Mouse (Mus musculus) lung, embryonic 14.5 days (tissue): ENCODE measurements around the gene Cycs. TPM values are rescaled to one million over a fixed set of nuclear protein-coding genes. Genes with fewer than 3 reads are reported as not detected.

ENCODE experiments used
- ATAC-seq: fragments of 200-750 bp; cut with Nextera tagmentation; 2 replicates; pipeline ENCODE4 v1.8.0; 2017; ENCODE audit warnings: mild to moderate bottlenecking, moderate TSS enrichment, moderate library complexity; ENCODE audit not compliant: insufficient read depth
- DNase-seq: peaks from one replicate; pipeline ENCODE4 v3.0.0-alpha.2; 2015
- H3K27ac ChIP-seq: fragments of 300-500 bp; sonication (generic); 2 replicates; pipeline ENCODE4 v1.5.1; 2014; ENCODE audit warnings: low read depth, mild to moderate bottlenecking, moderate library complexity
- H3K27me3 ChIP-seq: fragments of 300-500 bp; sonication (generic); 2 replicates; pipeline ENCODE4 v1.6.1; 2014; ENCODE audit warnings: low read length, control low read depth; ENCODE audit not compliant: insufficient read depth
- H3K36me3 ChIP-seq: fragments of 300-500 bp; sonication (generic); 2 replicates; pipeline ENCODE4 v1.6.1; 2014; ENCODE audit warnings: control low read depth; ENCODE audit not compliant: insufficient read depth
- H3K4me1 ChIP-seq: fragments of 300-500 bp; sonication (generic); 2 replicates; pipeline ENCODE4 v1.6.1; 2014; ENCODE audit warnings: antibody characterized with exemption, control low read depth; ENCODE audit not compliant: insufficient read depth
- H3K4me2 ChIP-seq: fragments of 300-500 bp; sonication (generic); 2 replicates; pipeline ENCODE4 v1.6.1; 2014; ENCODE audit warnings: mild to moderate bottlenecking
- H3K4me3 ChIP-seq: fragments of 300-500 bp; sonication (generic); 2 replicates; pipeline ENCODE4 v1.5.1; 2014; ENCODE audit warnings: low read depth, low read length
- H3K9ac ChIP-seq: fragments of 300-500 bp; sonication (generic); 2 replicates; pipeline ENCODE4 v1.6.1; 2014
- H3K9me3 ChIP-seq: fragments of 300-500 bp; sonication (generic); 2 replicates; pipeline ENCODE4 v1.6.1; 2016; ENCODE audit warnings: low read depth, low read length, control low read depth
- CTCF ChIP-seq: IDR thresholded peaks from 2 replicates; pipeline ENCODE4 v1.5.1; 2016; ENCODE audit warnings: antibody characterized with exemption, low read depth
- WGBS: fragments of 180-500 bp; shearing (Covaris S2); extraction: QIAGEN DNeasy Blood & Tissue Kit; methylation state at CpG from one replicate; pipeline ENCODE4 v1.1.7; 2014; 5-methylcytosine and 5-hydroxymethylcytosine counted together
- microRNA-seq: library from miRNA; unstranded; fragments of <30 nt; microRNA quantifications from one replicate; pipeline ENCODE4, GENCODE M21; 2016; ENCODE audit warnings: borderline number of aligned reads
- polyA plus RNA-seq: library from polyadenylated mRNA; unstranded; fragments of >200 nt; fragmentation: Nextera tagmentation; extraction: Ambion mirVana; gene quantifications from 2 replicates; pipeline ENCODE4 v1.2.1, GENCODE M21; 2014

Cycs gene
- polyA plus RNA-seq, 1 experiment from 2014 or later = 58.0 TPM

DNA sequence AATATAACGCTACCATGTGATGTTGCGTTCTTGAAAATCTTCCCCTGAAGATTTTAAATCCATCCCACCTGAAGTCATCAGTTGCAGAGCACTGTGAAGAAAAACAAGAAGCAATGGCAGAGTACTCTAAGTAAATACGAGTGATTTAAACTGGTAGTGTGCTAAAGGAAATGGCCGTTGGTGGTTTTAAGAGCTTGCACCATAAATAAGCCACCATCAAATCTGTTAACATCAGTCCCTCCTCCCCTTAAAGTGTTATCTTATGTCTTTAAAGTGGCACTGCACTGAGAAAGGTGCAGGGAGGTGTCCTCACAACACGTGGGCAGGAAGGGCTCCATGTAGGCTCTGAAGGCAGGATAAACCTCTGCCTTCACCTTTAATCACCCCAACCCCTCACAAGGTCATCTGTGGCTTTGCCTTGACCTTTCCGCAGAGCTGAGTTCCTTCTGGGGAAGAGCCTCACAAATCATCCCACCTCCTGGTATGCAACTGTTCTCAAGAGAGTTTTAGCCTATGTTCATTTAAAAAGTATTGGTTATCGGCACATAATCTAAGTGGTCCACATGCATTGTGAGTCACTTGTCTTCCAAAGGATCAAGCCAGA is 44.7 kb downstream of the Cycs start:
- DNase-seq = no peak
- no peak for ATAC-seq
- Histone ChIP-seq H3K4me1 (no peaks in the 10 kb centered on the region), H3K4me2 (no peak overlapping the region), H3K27ac (no peak overlapping the region), H3K36me3 (no peaks in the 10 kb centered on the region), H3K27me3 (no peaks in the 10 kb centered on the region), H3K9ac (no peak overlapping the region), H3K9me3 (no peaks in the 10 kb centered on the region), H3K4me3 (no peak overlapping the region)
- no peak for TF ChIP-seq CTCF
- WGBS = 75% methylated on average over 7 of the region's 7 CpGs

DNA sequence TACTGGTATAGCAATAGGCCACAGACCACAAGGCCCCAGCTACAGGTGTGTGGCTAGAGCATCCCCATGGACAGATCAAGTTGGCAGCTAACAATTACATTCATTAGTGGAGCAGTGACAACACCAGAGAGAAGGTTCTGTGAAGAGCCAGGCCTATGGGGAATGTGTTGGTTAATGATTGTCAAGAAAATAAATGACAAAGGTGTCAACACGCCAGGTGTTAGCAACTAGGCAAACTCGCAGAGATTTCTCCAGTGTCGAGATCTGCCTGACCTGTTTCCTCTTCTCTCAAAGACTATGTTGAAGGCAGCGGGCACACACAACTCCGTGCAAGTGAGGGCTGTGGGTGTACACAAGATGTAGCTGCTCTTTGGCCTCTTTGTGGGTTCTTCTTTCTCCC is 46.2 kb downstream of the Cycs start:
- Histone ChIP-seq H3K4me3 (no peak overlapping the region), H3K9me3 (no peaks in the 10 kb centered on the region), H3K4me2 (no peak overlapping the region), H3K27me3 (no peaks in the 10 kb centered on the region), H3K27ac (no peak overlapping the region), H3K36me3 (no peaks in the 10 kb centered on the region), H3K4me1 (no peaks in the 10 kb centered on the region), H3K9ac (no peak overlapping the region)
- no peak for TF ChIP-seq CTCF
- no peak for ATAC-seq
- 70% methylated on average over 5 of the region's 5 CpGs for WGBS
- no peak for DNase-seq

DNA sequence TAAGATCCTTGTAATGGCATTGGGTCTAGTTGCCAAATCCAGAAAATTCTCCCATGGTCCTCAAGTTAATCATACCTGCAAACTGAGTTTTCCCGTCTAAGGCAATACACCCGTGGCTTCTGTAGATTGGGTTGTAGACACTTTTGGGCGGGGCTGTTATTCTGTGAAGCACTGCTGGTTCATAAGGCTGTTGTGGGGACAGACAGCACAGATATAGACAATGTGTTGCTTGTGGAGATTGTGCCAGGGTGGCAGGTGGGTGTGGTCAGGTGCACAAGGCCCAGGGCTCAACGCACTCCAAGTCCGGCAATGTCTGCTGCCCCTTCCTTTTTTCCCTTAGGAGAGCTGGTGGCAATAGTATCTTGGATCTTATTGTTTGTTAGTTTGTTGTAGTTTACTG is 48.0 kb downstream of the Cycs start:
- no peak for ATAC-seq
- WGBS = 82% methylated on average over 5 of the region's 5 CpGs

More for the DNA sequence above, 48.0 kb downstream of the Cycs start:
- TF ChIP-seq CTCF = no peak
- no peak overlapping the region for H3K9ac ChIP-seq
- no peaks in the 10 kb centered on the region for H3K36me3 ChIP-seq
- H3K4me3 ChIP-seq = no peak overlapping the region
- no peaks in the 10 kb centered on the region for H3K4me1 ChIP-seq
- no peak overlapping the region for H3K4me2 ChIP-seq
- H3K27me3 ChIP-seq = no peaks in the 10 kb centered on the region
- no peak for DNase-seq
- no peak overlapping the region for H3K27ac ChIP-seq
- H3K9me3 ChIP-seq = no peaks in the 10 kb centered on the region

Small RNAs within 50 kb of the gene (microRNA-seq; reads per million reads assigned to microRNA genes)
- gene Mir6371 = not detected

Other genes starting within 250 kb of the Cycs start
- gene Osbpl3, start 110.3 kb downstream of the Cycs start, polyA plus RNA-seq = 4.1 and 5.7 TPM in 2 replicates
- 0.54 and 0.70 TPM in 2 replicates for gene 4921507P07Rik, start 30.1 kb upstream of the Cycs start, polyA plus RNA-seq
- not detected in 2 replicates for gene Npvf, start 87.9 kb upstream of the Cycs start, polyA plus RNA-seq